Mouse (Mus musculus): ENCODE results near the gene Zbed4. TPM values are rescaled to one million over a fixed set of nuclear protein-coding genes. Genes with fewer than 3 reads are reported as not detected.
"Not testable (repeated sequence)": the region's sequence is repeated elsewhere in the genome, so short reads cannot be mapped to it uniquely, and the experiment has no call there.

Zbed4 gene
- total and polyA plus RNA-seq, 3 experiments: 2.0 to 13.2 (median 7.5) TPM

GRCm38 (mm10) chr15:88738466-88738865, 13.0 kb upstream of the Zbed4 start:
- DNase-seq: no peak

GRCm38 (mm10) chr15:88741366-88741765, 10.1 kb upstream of the Zbed4 start:
- DNase-seq: no peak

- DNase-seq: not testable (repeated sequence)
Measured at GRCm38 (mm10) chr15:88743371-88743770, 8.1 kb upstream of the Zbed4 start.

GRCm38 (mm10) chr15:88745347-88745746, 6.1 kb upstream of the Zbed4 start:
- DNase-seq: no peak

GRCm38 (mm10) chr15:88745926-88746325, 5.5 kb upstream of the Zbed4 start:
- DNase-seq: no peak

GRCm38 (mm10) chr15:88749617-88750016, 1.8 kb upstream of the Zbed4 start:
- not testable (repeated sequence) for DNase-seq

- no peak for DNase-seq
Measured at GRCm38 (mm10) chr15:88750032-88750431, 1.4 kb upstream of the Zbed4 start.

- DNase-seq: peak; percentile 100
Measured at GRCm38 (mm10) chr15:88750677-88751563, 540 bp upstream of the Zbed4 start.

- no peak for DNase-seq
Measured at GRCm38 (mm10) chr15:88752403-88752733, 908 bp downstream of the Zbed4 start.

- DNase-seq: no peak
Measured at GRCm38 (mm10) chr15:88754896-88755295, 3.4 kb downstream of the Zbed4 start.

GRCm38 (mm10) chr15:88755761-88756160, 4.3 kb downstream of the Zbed4 start:
- no peak for DNase-seq

- no peak for DNase-seq
Measured at GRCm38 (mm10) chr15:88758061-88758460, 6.6 kb downstream of the Zbed4 start.

GRCm38 (mm10) chr15:88761551-88761950, 10.1 kb downstream of the Zbed4 start:
- no peak for DNase-seq

GRCm38 (mm10) chr15:88766139-88766538, 14.7 kb downstream of the Zbed4 start:
- DNase-seq: not testable (repeated sequence)

GRCm38 (mm10) chr15:88768537-88768936, 17.1 kb downstream of the Zbed4 start:
- no peak for DNase-seq

- DNase-seq: not testable (repeated sequence)
Measured at GRCm38 (mm10) chr15:88774630-88775029, 23.2 kb downstream of the Zbed4 start.

GRCm38 (mm10) chr15:88792140-88792850, 40.8 kb downstream of the Zbed4 start:
- no peak for DNase-seq

- not testable (repeated sequence) for DNase-seq
Measured at GRCm38 (mm10) chr15:88794729-88795128, 43.3 kb downstream of the Zbed4 start.

- no peak for DNase-seq
Measured at GRCm38 (mm10) chr15:88799950-88800371, 48.5 kb downstream of the Zbed4 start.

GRCm38 (mm10) chr15:88800921-88801354, 49.5 kb downstream of the Zbed4 start:
- no peak for DNase-seq

- no peak for DNase-seq
Measured at GRCm38 (mm10) chr15:88801903-88802302, 50.4 kb downstream of the Zbed4 start.

- no peak for DNase-seq
Measured at GRCm38 (mm10) chr15:88802348-88802747, 50.9 kb downstream of the Zbed4 start.

GRCm38 (mm10) chr15:88808121-88808520, 56.7 kb downstream of the Zbed4 start:
- no peak for DNase-seq

All from adrenal gland, adult 2 months (tissue).